Mouse (Mus musculus) ovary, adult 18-20 months (tissue): ENCODE data around the gene Commd3.

ENCODE experiments used
- DNase-seq: peaks from one replicate; pipeline ENCODE4 v3.0.0; 2022; ENCODE audit warnings: low spot score, mixed read lengths

Commd3 gene

GRCm38 (mm10) chr2:18672133-18672765 is at the start of gene Commd3:
Gene Commd3, plus strand, starts transcription at chr2:18672384.
- peak; percentile 87 for DNase-seq

DNA sequence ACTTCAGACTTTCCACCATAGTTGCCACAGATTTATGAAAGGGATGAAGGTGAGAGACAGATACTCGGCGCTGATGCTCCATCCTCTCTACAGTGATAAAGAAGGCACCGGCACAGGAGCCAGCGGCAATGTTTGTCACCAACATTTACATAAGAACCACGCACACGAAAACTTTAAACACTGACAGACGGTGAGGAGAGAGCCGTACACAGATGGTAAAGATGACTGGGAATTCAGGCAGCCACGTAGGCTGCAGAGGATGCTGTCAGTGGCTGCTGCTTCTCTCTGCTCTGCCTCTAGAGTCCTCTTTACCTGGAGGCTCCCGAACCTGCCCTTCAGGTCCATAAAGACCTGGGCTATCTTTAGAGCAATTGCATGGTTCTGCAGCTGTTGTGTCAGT is 49.0 kb upstream of the Commd3 start:
- no peak for DNase-seq

- DNase-seq, result no peak
Measured at GRCm38 (mm10) chr2:18630547-18630946, 41.6 kb upstream of the Commd3 start.

DNA sequence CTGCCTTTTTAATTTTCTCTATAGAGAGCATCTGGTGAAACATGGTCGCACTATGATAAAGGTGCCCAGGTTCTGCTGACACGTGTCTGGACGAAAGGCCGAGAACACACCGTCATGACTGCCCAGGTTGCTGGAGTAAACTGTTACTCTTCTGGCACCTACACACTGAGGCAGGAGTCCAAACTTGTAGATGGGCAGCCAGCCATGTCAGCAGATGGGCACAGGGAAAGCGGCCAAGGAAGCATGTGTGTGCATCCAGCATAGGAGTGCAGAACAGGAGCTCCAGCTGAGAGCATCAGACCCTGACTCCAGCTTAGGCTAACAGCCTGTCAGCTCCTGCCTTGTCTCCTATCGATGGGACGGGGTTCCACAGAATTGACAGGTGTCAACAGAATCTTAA is 37.1 kb upstream of the Commd3 start:
- peak; percentile 10 for DNase-seq

GRCm38 (mm10) chr2:18648563-18648962 is 23.6 kb upstream of the Commd3 start:
- DNase-seq, result no peak

DNA sequence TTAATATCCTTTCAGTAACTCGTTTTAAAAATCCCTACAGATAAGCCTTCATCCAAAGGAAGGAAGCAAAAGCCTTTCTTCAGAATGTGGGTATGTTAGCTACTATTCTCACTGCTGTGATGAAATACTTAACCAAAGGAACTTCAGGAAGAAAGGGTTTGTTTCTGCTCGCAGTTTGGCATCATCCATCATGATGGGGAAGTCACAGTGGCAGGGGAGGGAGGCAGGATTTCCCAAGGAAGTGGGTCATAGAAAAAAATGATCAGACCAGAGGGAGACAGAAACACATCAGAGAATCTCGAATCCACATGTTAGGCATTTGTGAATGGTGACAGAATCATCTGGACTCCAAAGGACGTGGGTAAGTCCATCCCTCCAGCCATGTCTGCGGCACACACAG is 17.4 kb upstream of the Commd3 start:
- no peak for DNase-seq

GRCm38 (mm10) chr2:18664003-18664402 is 8.2 kb upstream of the Commd3 start:
- DNase-seq, result no peak

DNA sequence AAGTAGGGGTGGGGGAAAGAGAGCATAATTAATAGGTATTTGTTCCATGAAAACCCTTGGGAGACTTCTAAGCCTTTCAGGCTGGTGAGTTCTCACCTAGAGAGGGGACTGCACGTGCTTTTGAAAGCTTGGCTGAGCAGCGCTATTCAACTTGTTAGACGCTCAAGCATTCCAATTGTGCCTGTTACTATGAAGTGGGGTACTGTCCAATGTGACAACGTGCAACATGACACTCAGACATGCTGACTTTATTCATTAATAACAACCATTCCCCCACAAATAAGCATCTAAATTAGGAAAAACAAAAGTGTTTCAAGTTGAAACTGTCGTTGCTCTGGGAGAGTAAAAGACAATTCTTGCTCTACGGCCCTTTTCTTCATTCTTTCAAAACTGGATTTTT is 1.1 kb upstream of the Commd3 start:
- DNase-seq, result no peak

DNA sequence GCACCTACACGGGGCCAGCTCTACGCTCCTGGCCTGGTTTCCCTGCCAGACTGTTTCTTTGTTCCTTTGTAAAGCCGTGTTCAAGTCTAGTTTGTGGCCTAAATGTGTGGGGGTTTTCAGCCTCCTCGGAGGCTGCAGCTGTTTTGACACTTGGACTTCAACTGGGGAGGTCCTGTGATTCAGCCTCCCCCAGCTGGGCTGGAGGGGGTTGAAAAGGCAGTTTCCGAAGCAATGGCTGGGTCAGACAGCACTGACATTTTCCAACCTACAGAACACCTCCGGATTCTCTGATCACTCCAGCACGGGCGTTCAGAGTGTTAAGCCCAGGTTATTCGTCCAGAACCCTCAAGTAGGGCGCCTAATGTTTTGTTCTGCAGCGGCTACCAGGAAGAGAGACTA is 581 bp downstream of the Commd3 start:
- DNase-seq, result peak; percentile 10

GRCm38 (mm10) chr2:18673766-18674165 is 1.6 kb downstream of the Commd3 start:
- DNase-seq, result no peak

GRCm38 (mm10) chr2:18674193-18674902 is 2.2 kb downstream of the Commd3 start:
- no peak for DNase-seq

DNA sequence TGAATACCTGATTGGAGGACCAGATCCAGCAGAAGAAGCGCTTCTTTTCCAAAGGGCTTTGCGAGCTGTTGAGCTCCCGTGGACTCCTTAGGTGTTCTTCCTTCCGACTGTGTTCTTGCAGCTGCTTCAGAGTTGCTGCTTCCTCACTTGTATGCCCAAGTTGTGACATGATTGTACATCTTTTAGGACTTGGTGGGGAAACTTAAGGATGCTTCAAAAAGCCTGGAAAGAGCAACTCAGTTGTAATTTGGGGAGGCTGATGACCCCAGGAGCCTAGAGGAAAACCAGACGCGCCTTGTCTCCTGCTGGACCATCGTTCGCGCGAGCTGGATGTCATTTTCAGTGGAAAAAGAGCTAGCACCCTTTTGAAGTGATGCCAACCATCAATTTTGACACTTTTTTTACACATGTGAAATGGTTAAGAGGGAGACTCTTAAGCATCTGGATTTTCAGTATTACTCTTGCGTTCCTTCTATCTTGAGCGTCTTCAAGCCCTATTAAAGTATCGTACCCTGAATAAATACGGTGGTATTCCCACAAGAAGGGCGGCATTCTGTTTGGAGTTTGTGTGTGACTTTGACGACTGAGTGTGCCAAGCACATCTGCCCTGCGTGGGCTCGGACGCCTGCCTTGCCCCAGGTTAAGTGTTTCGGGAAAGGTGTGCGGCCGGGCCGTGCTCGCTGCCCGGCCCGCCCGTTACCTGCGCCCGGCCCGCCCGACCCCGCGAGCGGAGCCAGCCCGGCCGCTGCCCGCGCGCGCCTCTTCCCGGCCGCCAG is 3.7 kb downstream of the Commd3 start:
- no peak for DNase-seq

- DNase-seq, result peak; percentile 73
Measured at GRCm38 (mm10) chr2:18676457-18676935, 4.3 kb downstream of the Commd3 start.

DNA sequence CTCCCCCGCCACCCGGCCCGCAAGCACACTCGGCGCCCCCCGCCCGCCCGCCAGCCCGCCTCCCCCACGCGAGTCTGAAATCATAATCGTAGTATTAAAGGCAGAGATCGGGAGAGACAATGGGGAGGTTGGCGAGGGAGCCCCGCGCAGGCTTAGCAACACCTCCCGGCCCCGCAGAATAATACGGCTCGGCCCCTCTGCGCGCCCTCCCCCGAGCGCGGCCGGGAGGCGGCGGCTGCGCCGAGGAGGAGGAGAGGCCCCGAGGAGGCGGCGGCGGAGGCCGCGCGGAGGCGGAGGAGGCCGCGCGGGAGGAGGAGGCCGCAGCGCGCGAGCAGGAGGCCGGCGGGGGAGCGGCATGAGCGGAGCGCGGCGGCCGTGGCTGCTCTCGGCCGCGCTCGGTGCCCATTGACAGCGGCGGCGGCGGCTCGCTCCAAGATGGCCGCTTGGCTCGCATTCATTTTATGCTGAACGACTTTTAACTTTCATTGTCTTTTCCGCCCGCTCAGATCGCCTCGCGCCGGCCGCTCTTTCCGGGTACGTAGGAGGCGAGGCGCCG is 4.8 kb downstream of the Commd3 start, which contains the start of gene Bmi1:
Bmi1 (plus strand) TSS at position 83 of the 556 bp plus-strand sequence.
- peak; percentile 69 for DNase-seq

- DNase-seq, result no peak
Measured at GRCm38 (mm10) chr2:18677631-18678471, 5.7 kb downstream of the Commd3 start.

GRCm38 (mm10) chr2:18679701-18680100 is 7.5 kb downstream of the Commd3 start:
- no peak for DNase-seq

DNA sequence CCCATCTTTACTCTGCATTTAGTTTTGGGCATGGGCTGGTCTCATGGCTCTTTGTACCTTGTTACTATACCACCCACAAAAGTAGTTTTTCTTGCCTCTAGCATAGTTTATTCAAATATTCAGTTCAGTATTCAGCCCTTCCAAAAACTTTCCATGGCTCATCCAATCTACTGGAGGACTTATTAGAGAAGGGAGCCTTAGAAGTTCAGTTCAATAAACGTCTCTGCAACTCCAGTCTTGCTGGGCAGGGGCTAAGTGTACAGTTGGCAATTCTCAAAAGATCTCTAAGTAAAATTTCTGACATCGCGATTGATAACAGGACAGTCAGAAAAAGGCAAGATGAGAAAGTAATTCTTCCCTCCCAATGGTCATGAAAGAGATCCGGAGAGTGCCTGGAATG is 8.3 kb downstream of the Commd3 start:
- no peak for DNase-seq

DNA sequence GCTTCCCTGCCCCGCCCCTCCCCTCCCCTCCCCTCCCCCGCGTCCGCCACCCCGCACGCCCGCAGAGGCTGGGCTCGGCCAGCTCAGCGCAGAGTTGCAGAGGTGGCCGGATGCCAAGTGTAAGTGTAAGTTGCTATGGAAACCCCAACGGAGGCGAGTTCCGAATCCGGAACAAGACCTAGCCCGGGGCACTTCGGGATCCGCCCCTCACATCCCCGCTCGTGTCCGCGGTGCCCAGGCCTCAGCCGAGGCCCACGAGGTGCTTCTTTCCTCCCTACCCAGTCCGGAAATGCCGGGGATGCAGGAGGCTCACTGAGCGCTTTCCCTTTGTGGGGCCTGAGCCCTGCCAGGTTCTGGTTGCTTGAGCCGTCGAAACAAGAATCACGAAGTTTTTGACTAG is 8.8 kb downstream of the Commd3 start:
- DNase-seq, result peak; percentile 40

DNA sequence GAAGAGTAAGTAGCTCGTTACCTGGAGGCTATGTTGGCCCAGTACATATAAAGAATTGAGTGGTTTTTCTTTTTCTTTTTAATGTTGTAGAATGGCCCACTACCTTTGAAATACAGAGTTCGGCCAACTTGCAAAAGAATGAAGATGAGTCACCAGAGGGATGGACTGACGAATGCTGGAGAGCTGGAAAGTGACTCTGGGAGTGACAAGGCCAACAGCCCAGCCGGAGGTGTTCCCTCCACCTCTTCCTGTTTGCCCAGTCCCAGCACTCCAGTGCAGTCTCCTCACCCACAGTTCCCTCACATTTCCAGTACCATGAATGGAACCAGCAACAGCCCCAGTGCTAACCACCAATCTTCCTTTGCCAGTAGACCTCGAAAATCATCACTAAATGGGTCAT is 11.9 kb downstream of the Commd3 start:
- DNase-seq, result no peak

DNA sequence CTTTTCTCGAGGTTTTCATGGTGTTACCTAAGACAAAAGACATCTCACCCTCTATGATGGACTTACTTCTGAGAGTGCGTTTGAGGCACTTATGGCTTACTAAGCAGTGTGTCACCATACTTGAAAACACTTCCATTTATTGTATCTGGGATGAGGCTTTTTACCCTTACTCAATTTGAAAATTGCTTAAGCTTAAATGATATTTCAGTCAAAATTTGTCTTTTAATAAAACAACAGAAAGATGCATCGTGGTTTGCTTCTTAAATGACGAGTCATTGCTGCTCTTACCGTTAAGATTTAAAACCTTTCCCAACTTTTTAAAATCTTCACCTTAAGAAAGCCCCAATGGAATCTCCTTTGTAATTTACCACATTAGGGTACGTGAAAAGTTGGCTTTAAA is 14.2 kb downstream of the Commd3 start:
- no peak for DNase-seq

- DNase-seq, result no peak
Measured at GRCm38 (mm10) chr2:18686826-18687519, 14.8 kb downstream of the Commd3 start.
